Mouse (Mus musculus): ENCODE results near the gene AC170998.1. TPM values are rescaled to one million over a fixed set of nuclear protein-coding genes. Genes with fewer than 3 reads are reported as not detected.
"Not testable (repeated sequence)": the region's sequence is repeated elsewhere in the genome, so short reads cannot be mapped to it uniquely, and the experiment has no call there.

AC170998.1 gene
- polyA plus RNA-seq, 1 experiment: 2.1 TPM

- H3K4me1 ChIP-seq (ENCODE audit: control insufficient read depth, insufficient read depth, insufficient read length, low read length): no peaks in the 10 kb centered on the region
- H3K27ac ChIP-seq (replicated peaks; ENCODE audit: low read depth, low read length): no peak overlapping the region
- H3K4me3 ChIP-seq (ENCODE audit: insufficient read depth, low read depth, low read length): no peak overlapping the region
Observed at GRCm38 (mm10) chr17:28760736-28761312, 34.9 kb downstream of the AC170998.1 start.

GRCm38 (mm10) chr17:28761871-28762270 lies 36.0 kb downstream of the AC170998.1 start:
- no peaks in the 10 kb centered on the region for H3K4me1 ChIP-seq (ENCODE audit: control insufficient read depth, insufficient read depth, insufficient read length, low read length)
- no peak overlapping the region for H3K27ac ChIP-seq (replicated peaks; ENCODE audit: low read depth, low read length)
- no peak overlapping the region for H3K4me3 ChIP-seq (ENCODE audit: insufficient read depth, low read depth, low read length)

- Histone ChIP-seq H3K4me3 (ENCODE audit: insufficient read depth, low read depth, low read length) (no peak overlapping the region), H3K27ac (replicated peaks; ENCODE audit: low read depth, low read length) (no peak overlapping the region), H3K4me1 (ENCODE audit: control insufficient read depth, insufficient read depth, insufficient read length, low read length) (peaks cover 6% of the 10 kb centered on the region; the same call in 1 of the 2 replicates)
Observed at GRCm38 (mm10) chr17:28766203-28766602, 40.3 kb downstream of the AC170998.1 start.

- Histone ChIP-seq H3K27ac (replicated peaks; ENCODE audit: low read depth, low read length) (no peak overlapping the region), H3K4me3 (ENCODE audit: insufficient read depth, low read depth, low read length) (no peak overlapping the region), H3K4me1 (ENCODE audit: control insufficient read depth, insufficient read depth, insufficient read length, low read length) (peaks cover 6% of the 10 kb centered on the region; the same call in 1 of the 2 replicates)
Observed at GRCm38 (mm10) chr17:28766781-28767515, 41.1 kb downstream of the AC170998.1 start.

- H3K27ac ChIP-seq (replicated peaks; ENCODE audit: low read depth, low read length): no peak within 1 kb of the TSS
- H3K4me1 ChIP-seq (ENCODE audit: control insufficient read depth, insufficient read depth, insufficient read length, low read length): peaks cover 6% of the 10 kb centered on the region; the same call in 1 of the 2 replicates
- peak within 1 kb of the TSS; percentile 23 for H3K4me3 ChIP-seq (ENCODE audit: insufficient read depth, low read depth, low read length)
Observed at GRCm38 (mm10) chr17:28769121-28769874, 43.4 kb downstream of the AC170998.1 start, which contains the start of gene Mapk13. TSS of gene Mapk13 (plus strand) at chr17:28769297.

GRCm38 (mm10) chr17:28769875-28770421 lies 44.1 kb downstream of the AC170998.1 start:
- Histone ChIP-seq H3K4me3 (ENCODE audit: insufficient read depth, low read depth, low read length) (peak overlapping the region; percentile 23), H3K4me1 (ENCODE audit: control insufficient read depth, insufficient read depth, insufficient read length, low read length) (peaks cover 6% of the 10 kb centered on the region; the same call in 1 of the 2 replicates), H3K27ac (replicated peaks; ENCODE audit: low read depth, low read length) (no peak overlapping the region)

GRCm38 (mm10) chr17:28771289-28771688 lies 45.4 kb downstream of the AC170998.1 start:
- Histone ChIP-seq H3K4me1 (ENCODE audit: control insufficient read depth, insufficient read depth, insufficient read length, low read length) (peaks cover 6% of the 10 kb centered on the region), H3K4me3 (ENCODE audit: insufficient read depth, low read depth, low read length) (no peak overlapping the region), H3K27ac (replicated peaks; ENCODE audit: low read depth, low read length) (no peak overlapping the region)

GRCm38 (mm10) chr17:28774303-28774702 lies 48.4 kb downstream of the AC170998.1 start:
- H3K27ac ChIP-seq (replicated peaks; ENCODE audit: low read depth, low read length); H3K4me3 ChIP-seq (ENCODE audit: insufficient read depth, low read depth, low read length); H3K4me1 ChIP-seq (ENCODE audit: control insufficient read depth, insufficient read depth, insufficient read length, low read length): not testable (repeated sequence)

- H3K27ac ChIP-seq (replicated peaks; ENCODE audit: low read depth, low read length): no peak overlapping the region
- no peak overlapping the region for H3K4me3 ChIP-seq (ENCODE audit: insufficient read depth, low read depth, low read length)
- no peaks in the 10 kb centered on the region; the same call in 1 of the 2 replicates for H3K4me1 ChIP-seq (ENCODE audit: control insufficient read depth, insufficient read depth, insufficient read length, low read length)
Observed at GRCm38 (mm10) chr17:28775161-28775560, 49.3 kb downstream of the AC170998.1 start.

Other genes with a start within 250 kb of the AC170998.1 start
- gene Fkbp5, start 208.6 kb upstream of the AC170998.1 start, polyA plus RNA-seq (2012; ENCODE audit: insufficient read depth, insufficient read length, missing spikeins): 3.9 and 4.1 TPM in 2 replicates
- gene Armc12, start 195.3 kb upstream of the AC170998.1 start, polyA plus RNA-seq (2012; ENCODE audit: insufficient read depth, insufficient read length, missing spikeins): not detected in 2 replicates
- gene Clpsl2, start 176.7 kb upstream of the AC170998.1 start, polyA plus RNA-seq (2012; ENCODE audit: insufficient read depth, insufficient read length, missing spikeins): not detected in 2 replicates
- not detected in 2 replicates for gene Clps, start 165.3 kb upstream of the AC170998.1 start, polyA plus RNA-seq (2012; ENCODE audit: insufficient read depth, insufficient read length, missing spikeins)
- not detected in 2 replicates for gene Lhfpl5, start 150.4 kb upstream of the AC170998.1 start, polyA plus RNA-seq (2012; ENCODE audit: insufficient read depth, insufficient read length, missing spikeins)
- gene Srpk1, start 103.4 kb upstream of the AC170998.1 start, polyA plus RNA-seq (2012; ENCODE audit: insufficient read depth, insufficient read length, missing spikeins): 19.0 and 31.0 TPM in 2 replicates
- 0.71 and 1.5 TPM in 2 replicates for gene Slc26a8, start 35.9 kb upstream of the AC170998.1 start, polyA plus RNA-seq (2012; ENCODE audit: insufficient read depth, insufficient read length, missing spikeins)
- 39.5 and 49.0 TPM in 2 replicates for gene Mapk14, start 34.8 kb upstream of the AC170998.1 start, polyA plus RNA-seq (2012; ENCODE audit: insufficient read depth, insufficient read length, missing spikeins)
- 0.75 TPM in 2 replicates for gene Mapk13, start 43.2 kb downstream of the AC170998.1 start, polyA plus RNA-seq (2012; ENCODE audit: insufficient read depth, insufficient read length, missing spikeins)
- 21.0 and 28.9 TPM in 2 replicates for gene Brpf3, start 75.0 kb downstream of the AC170998.1 start, polyA plus RNA-seq (2012; ENCODE audit: insufficient read depth, insufficient read length, missing spikeins)
- not detected in 2 replicates for gene Pnpla1, start 132.3 kb downstream of the AC170998.1 start, polyA plus RNA-seq (2012; ENCODE audit: insufficient read depth, insufficient read length, missing spikeins)
- not detected in 2 replicates for gene 4930539E08Rik, start 189.2 kb downstream of the AC170998.1 start, polyA plus RNA-seq (2012; ENCODE audit: insufficient read depth, insufficient read length, missing spikeins)
- gene Pxt1, start 217.8 kb downstream of the AC170998.1 start, polyA plus RNA-seq (2012; ENCODE audit: insufficient read depth, insufficient read length, missing spikeins): not detected in 2 replicates
- 27.2 and 29.0 TPM in 2 replicates for gene Kctd20, start 225.9 kb downstream of the AC170998.1 start, polyA plus RNA-seq (2012; ENCODE audit: insufficient read depth, insufficient read length, missing spikeins)

Data from brown adipose tissue, adult 24 weeks (tissue).